Mouse (Mus musculus) stomach, postnatal 0 days (tissue): ENCODE measurements around the gene Cela1. TPM values are rescaled to one million over a fixed set of nuclear protein-coding genes. Genes with fewer than 3 reads are reported as not detected.

Experiments used
- ATAC-seq: fragments of 200-750 bp; cut with Nextera tagmentation; 2 replicates; pipeline ENCODE4 v1.8.0; 2017; ENCODE audit not compliant: low FRiP score, low TSS enrichment
- DNase-seq: peaks from one replicate; pipeline ENCODE4 v3.0.0-alpha.2; 2016; ENCODE audit warnings: low spot score
- H3K27ac ChIP-seq: fragments of 300-500 bp; sonication (generic); replicated peaks from 2 replicates; pipeline ENCODE4 v1.5.1; 2014; ENCODE audit warnings: mild to moderate bottlenecking, control low read depth
- H3K27me3 ChIP-seq: fragments of 300-500 bp; sonication (generic); 2 replicates; pipeline ENCODE4 v1.6.1; 2014; ENCODE audit warnings: low read length; ENCODE audit not compliant: control insufficient read depth, insufficient read depth
- H3K36me3 ChIP-seq: fragments of 300-500 bp; sonication (generic); 2 replicates; pipeline ENCODE4 v1.6.1; 2014; ENCODE audit warnings: low read length, mixed read lengths; ENCODE audit not compliant: control insufficient read depth, insufficient read depth
- H3K4me1 ChIP-seq: fragments of 300-500 bp; sonication (generic); replicated peaks from 2 replicates; pipeline ENCODE4 v1.6.1; 2014; ENCODE audit warnings: antibody characterized with exemption; ENCODE audit not compliant: control insufficient read depth, insufficient read depth
- H3K4me2 ChIP-seq: fragments of 300-500 bp; sonication (generic); replicated peaks from 2 replicates; pipeline ENCODE4 v1.6.1; 2014; ENCODE audit warnings: low read depth, mild to moderate bottlenecking, control low read depth, moderate library complexity
- H3K4me3 ChIP-seq: fragments of 300-500 bp; sonication (generic); 2 replicates; pipeline ENCODE4 v1.5.1; 2014; ENCODE audit warnings: low read depth, low read length, control low read depth
- H3K9ac ChIP-seq: fragments of 300-500 bp; sonication (generic); 2 replicates; pipeline ENCODE4 v1.6.1; 2014; ENCODE audit warnings: mild to moderate bottlenecking, low read length, control low read depth, mixed read lengths
- H3K9me3 ChIP-seq: fragments of 300-500 bp; sonication (generic); 2 replicates; pipeline ENCODE4 v1.6.1; 2016; ENCODE audit warnings: low read length; ENCODE audit not compliant: control insufficient read depth
- CTCF ChIP-seq: IDR thresholded peaks from 2 replicates; pipeline ENCODE4 v1.5.1; 2016; ENCODE audit warnings: antibody characterized with exemption, low read depth, mild to moderate bottlenecking, moderate library complexity
- EP300 ChIP-seq: optimal IDR thresholded peaks from 2 replicates; pipeline ENCODE3; 2016; ENCODE audit warnings: antibody characterized with exemption
- WGBS: fragments of 180-500 bp; shearing (Covaris S2); extraction: QIAGEN DNeasy Blood & Tissue Kit; methylation state at CpG from one replicate; pipeline ENCODE4 v1.1.7; 2014; 5-methylcytosine and 5-hydroxymethylcytosine counted together
- polyA plus RNA-seq: library from polyadenylated mRNA; unstranded; fragments of >200 nt; fragmentation: Nextera tagmentation; extraction: Ambion mirVana; gene quantifications from 2 replicates; pipeline ENCODE4 v1.2.1, GENCODE M21; 2015

Cela1 gene
- polyA plus RNA-seq, 1 experiment from 2014 or later, result 24.1 TPM

- Histone ChIP-seq H3K9ac (no peak overlapping the region), H3K9me3 (no peaks in the 10 kb centered on the region), H3K27me3 (no peaks in the 10 kb centered on the region), H3K4me2 (no peak overlapping the region), H3K4me1 (peaks cover 6% of the 10 kb centered on the region), H3K27ac (no peak overlapping the region; the same call in 1 of the 2 replicates), H3K4me3 (no peak overlapping the region), H3K36me3 (no peaks in the 10 kb centered on the region)
- DNase-seq (peak; percentile 78), ATAC-seq (peak; percentile 73)
- no peak for TF ChIP-seq EP300
- TF ChIP-seq CTCF, result no peak
- 51% methylated on average over 5 of the region's 5 CpGs for WGBS
Measured at GRCm38 (mm10) chr15:100632323-100632722, 55.4 kb downstream of the Cela1 start.

- Histone ChIP-seq H3K27me3 (no peaks in the 10 kb centered on the region), H3K27ac (no peak overlapping the region), H3K36me3 (no peaks in the 10 kb centered on the region), H3K4me1 (peaks cover 6% of the 10 kb centered on the region), H3K9ac (no peak overlapping the region), H3K4me3 (no peak overlapping the region), H3K4me2 (no peak overlapping the region), H3K9me3 (no peaks in the 10 kb centered on the region)
- WGBS, result 72% methylated on average over 12 of the region's 12 CpGs
- no peak for DNase-seq
- TF ChIP-seq CTCF (no peak), EP300 (no peak)
- ATAC-seq, result no peak
Measured at GRCm38 (mm10) chr15:100631454-100632170, 56.1 kb downstream of the Cela1 start.

- no peak for ATAC-seq
- no peak for DNase-seq
- WGBS, result 71% methylated on average over 3 of the region's 3 CpGs
- no peak for TF ChIP-seq CTCF
- no peak overlapping the region for H3K27ac ChIP-seq
- H3K27me3 ChIP-seq, result no peaks in the 10 kb centered on the region
- H3K9ac ChIP-seq, result no peak overlapping the region
- no peaks in the 10 kb centered on the region; the same call in 1 of the 2 replicates for H3K36me3 ChIP-seq
- peaks cover 6% of the 10 kb centered on the region for H3K4me1 ChIP-seq
- H3K4me2 ChIP-seq, result no peak overlapping the region
- no peak overlapping the region for H3K4me3 ChIP-seq
- H3K9me3 ChIP-seq, result no peaks in the 10 kb centered on the region
Measured at GRCm38 (mm10) chr15:100630126-100630525, 57.6 kb downstream of the Cela1 start.

GRCm38 (mm10) chr15:100628797-100629196, 58.9 kb downstream of the Cela1 start:
- H3K9ac ChIP-seq, result no peak overlapping the region
- H3K9me3 ChIP-seq, result no peaks in the 10 kb centered on the region
- H3K27ac ChIP-seq, result no peak overlapping the region
- ATAC-seq (no peak), DNase-seq (no peak)
- no peak overlapping the region for H3K4me3 ChIP-seq
- H3K4me2 ChIP-seq, result no peak overlapping the region
- WGBS, result 40% methylated on average over 7 of the region's 7 CpGs
- H3K4me1 ChIP-seq, result peaks cover 6% of the 10 kb centered on the region
- no peak for TF ChIP-seq EP300
- no peak for TF ChIP-seq CTCF
- no peaks in the 10 kb centered on the region for H3K27me3 ChIP-seq
- no peaks in the 10 kb centered on the region; the same call in 1 of the 2 replicates for H3K36me3 ChIP-seq

GRCm38 (mm10) chr15:100627774-100628370, 59.8 kb downstream of the Cela1 start:
- no peak for TF ChIP-seq EP300
- no peak for TF ChIP-seq CTCF
- Histone ChIP-seq H3K36me3 (no peaks in the 10 kb centered on the region; the same call in 1 of the 2 replicates), H3K4me1 (peaks cover 4% of the 10 kb centered on the region; the same call in 1 of the 2 replicates), H3K9ac (no peak overlapping the region; the same call in 1 of the 2 replicates), H3K4me2 (peak overlapping the region; percentile 23; the same call in 1 of the 2 replicates), H3K27me3 (no peaks in the 10 kb centered on the region), H3K4me3 (no peak overlapping the region), H3K9me3 (no peaks in the 10 kb centered on the region), H3K27ac (peak overlapping the region; percentile 69)
- WGBS, result 10% methylated on average over 11 of the region's 11 CpGs
- no peak for DNase-seq
- ATAC-seq, result no peak

- Histone ChIP-seq H3K36me3 (no peaks in the 10 kb centered on the region; the same call in 1 of the 2 replicates), H3K4me3 (no peak overlapping the region), H3K9me3 (no peaks in the 10 kb centered on the region), H3K4me1 (peaks cover 4% of the 10 kb centered on the region; the same call in 1 of the 2 replicates), H3K4me2 (no peak overlapping the region), H3K9ac (no peak overlapping the region; the same call in 1 of the 2 replicates), H3K27ac (peak overlapping the region; percentile 69), H3K27me3 (no peaks in the 10 kb centered on the region)
- DNase-seq (no peak), ATAC-seq (no peak)
- no peak for TF ChIP-seq CTCF
- WGBS, result 19% methylated on average over 10 of the region's 10 CpGs
Measured at GRCm38 (mm10) chr15:100627287-100627686, 60.4 kb downstream of the Cela1 start.
